Mouse (Mus musculus): ENCODE data around the gene Tmem37.
A peak's percentile ranks its signal among the peaks of the same experiment; 100 is the strongest.

Gene Tmem37

GRCm38 (mm10) chr1:120073519-120074306 lies at the start of gene Tmem37:
Gene Tmem37, minus strand, starts transcription at chr1:120074074.
- DNase-seq: peak; percentile 92 to 97

- DNase-seq: no peak
Observed at GRCm38 (mm10) chr1:120122634-120123383, 48.9 kb upstream of the Tmem37 start.

GRCm38 (mm10) chr1:120121930-120122530 lies 48.2 kb upstream of the Tmem37 start:
- no peak for DNase-seq

GRCm38 (mm10) chr1:120120969-120121811 lies 47.3 kb upstream of the Tmem37 start, which contains the start of the genes Dbi and 3110009E18Rik:
Gene Dbi, minus strand, starts transcription at chr1:120121078.
Gene 3110009E18Rik, plus strand, starts transcription at chr1:120121187.
- peak; percentile 99 to 100 for DNase-seq

GRCm38 (mm10) chr1:120120141-120120968 lies 46.5 kb upstream of the Tmem37 start:
- peak; percentile 80 to 89 for DNase-seq

GRCm38 (mm10) chr1:120119389-120119788 lies 45.5 kb upstream of the Tmem37 start:
- DNase-seq: no peak

GRCm38 (mm10) chr1:120118854-120119253 lies 45.0 kb upstream of the Tmem37 start:
- no peak for DNase-seq

- DNase-seq: peak; percentile 82 to 91
Observed at GRCm38 (mm10) chr1:120116106-120116505, 42.2 kb upstream of the Tmem37 start.

- DNase-seq: peak; percentile 75 to 87
Observed at GRCm38 (mm10) chr1:120115671-120116081, 41.8 kb upstream of the Tmem37 start.

- no peak for DNase-seq
Observed at GRCm38 (mm10) chr1:120112251-120113187, 38.6 kb upstream of the Tmem37 start.

GRCm38 (mm10) chr1:120111766-120112165 lies 37.9 kb upstream of the Tmem37 start:
- peak; percentile 27 to 76 for DNase-seq

- DNase-seq: peak; percentile 76 to 90
Observed at GRCm38 (mm10) chr1:120109741-120110432, 36.0 kb upstream of the Tmem37 start.

GRCm38 (mm10) chr1:120105556-120105959 lies 31.7 kb upstream of the Tmem37 start:
- DNase-seq: peak; percentile 72 to 76

GRCm38 (mm10) chr1:120101227-120101609 lies 27.3 kb upstream of the Tmem37 start:
- no peak for DNase-seq

GRCm38 (mm10) chr1:120100456-120101226 lies 26.8 kb upstream of the Tmem37 start:
- DNase-seq: peak; percentile 22 to 71

GRCm38 (mm10) chr1:120099483-120099882 lies 25.6 kb upstream of the Tmem37 start:
- DNase-seq: peak in 1 of 2 experiments; percentile 17

GRCm38 (mm10) chr1:120098327-120098726 lies 24.5 kb upstream of the Tmem37 start:
- peak; percentile 72 to 86 for DNase-seq

- no peak for DNase-seq
Observed at GRCm38 (mm10) chr1:120094920-120095319, 21.0 kb upstream of the Tmem37 start.

Measured in kidney, postnatal 25 days (tissue).